ENCODE assay signal across 11 mouse cellular contexts in the genomic region with DNA sequence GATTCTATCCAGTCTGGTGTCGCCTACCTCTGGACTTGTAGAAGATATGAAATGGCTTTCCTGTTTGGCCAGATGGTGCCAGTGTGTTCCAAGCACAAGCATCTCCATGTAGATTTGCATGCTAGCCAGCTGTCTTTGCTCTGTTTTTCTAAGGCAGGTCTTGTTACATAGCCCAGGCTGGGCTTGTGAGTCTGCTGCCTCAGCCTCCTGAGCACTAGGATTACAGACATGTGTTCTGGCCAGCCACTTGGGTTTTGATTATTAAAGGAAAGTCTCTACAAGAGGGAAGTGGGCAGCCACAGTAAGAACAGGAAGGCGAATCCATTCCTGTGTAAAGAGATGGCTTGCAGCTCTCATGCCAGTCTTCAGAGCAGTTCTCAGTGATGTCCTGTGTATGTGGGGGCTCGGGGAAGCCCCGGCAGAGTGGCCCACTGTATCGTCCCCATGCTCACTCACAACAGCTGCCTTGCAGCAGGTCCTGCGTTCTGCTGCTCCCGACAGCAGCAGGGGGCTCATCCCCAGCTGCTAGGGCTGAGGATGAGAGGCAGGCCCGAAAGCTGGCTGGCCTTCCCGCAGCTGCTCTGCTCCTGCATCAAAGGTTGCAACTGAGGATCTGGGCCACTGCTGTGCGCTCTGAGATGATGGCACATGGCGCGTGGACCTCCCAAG.
DNase-seq lines count a peak whose midpoint lies in the region; ATAC-seq and TF ChIP-seq lines count a peak whose summit lies in the region.
"Had no signal": no experiment of that assay in that cellular context is flagged by ENCODE, and none has a peak within 500 bp of the region (broad histone marks: within the 10 kb centered on the region; RNA-seq: fewer than 3 reads in every experiment).

No protein-coding gene starts in this region.

- H3K9ac ChIP-seq in midbrain, embryonic 14.5 days (replicated peaks; ENCODE audit: low read length): no peak overlapping the region
- no peak overlapping the region for H3K9ac ChIP-seq in liver, postnatal 0 days (replicated peaks)
- H3K9ac ChIP-seq: liver, embryonic 14.5 days had no signal

- H3K36me3 ChIP-seq in hindbrain, embryonic 10.5 days: no peaks in the 10 kb centered on the region
- H3K36me3 ChIP-seq in midbrain, embryonic 14.5 days (ENCODE audit: control insufficient read depth, insufficient read depth, low read length): no peaks in the 10 kb centered on the region
- H3K36me3 ChIP-seq in liver, postnatal 0 days (replicated peaks; ENCODE audit: insufficient read depth, low read length): no peaks in the 10 kb centered on the region

- TF ChIP-seq CTCF in bone marrow macrophage, adult 2 months (IDR thresholded peaks at IDR 0.05; ENCODE audit: low read depth, low read length): no peak
- no peak for TF ChIP-seq CTCF in liver, postnatal 0 days (IDR thresholded peaks at IDR 0.05; ENCODE audit: low read depth)

- ATAC-seq in midbrain, embryonic 14.5 days (ENCODE audit: low FRiP score, low TSS enrichment): no peak; the same call in 1 of the 2 replicates
- ATAC-seq in liver, postnatal 0 days: no peak

- peaks cover 42% of the 10 kb centered on the region for H3K4me1 ChIP-seq in bone marrow macrophage, adult 2 months (ENCODE audit: control insufficient read depth, insufficient read depth, low read length)
- peaks cover 64% of the 10 kb centered on the region for H3K4me1 ChIP-seq in hindbrain, embryonic 10.5 days (replicated peaks)
- H3K4me1 ChIP-seq in midbrain, embryonic 14.5 days (ENCODE audit: control insufficient read depth, insufficient read depth, low read length): peaks cover 14% of the 10 kb centered on the region
- peaks cover 7% of the 10 kb centered on the region for H3K4me1 ChIP-seq in liver, postnatal 0 days (ENCODE audit: insufficient read depth)

- 25% methylated on average over 12 of the region's 12 CpGs for WGBS in hindbrain, embryonic 10.5 days
- 20% methylated on average over 12 of the region's 12 CpGs for WGBS in midbrain, embryonic 14.5 days
- 53% methylated on average over 12 of the region's 12 CpGs for WGBS in liver, postnatal 0 days (ENCODE audit: insufficient replicate concordance)

- H3K27ac ChIP-seq in bone marrow macrophage, adult 2 months (ENCODE audit: insufficient read depth, low read depth, low read length): peak overlapping the region; percentile 43
- peak overlapping the region; percentile 70 for H3K27ac ChIP-seq in hindbrain, embryonic 10.5 days
- H3K27ac ChIP-seq in midbrain, embryonic 14.5 days (replicated peaks; ENCODE audit: low read depth, low read length): peak overlapping the region; percentile 57
- H3K27ac ChIP-seq in liver, postnatal 0 days (ENCODE audit: low read depth): no peak overlapping the region
- H3K27ac ChIP-seq: liver, embryonic 14.5 days had no signal

- no peak for TF ChIP-seq POLR2A in bone marrow macrophage, adult 2 months (IDR thresholded peaks at IDR 0.05; ENCODE audit: borderline replicate concordance, low read depth, low read length)

- no peak overlapping the region for H3K4me3 ChIP-seq in bone marrow macrophage, adult 2 months (ENCODE audit: insufficient read depth, low read length)
- H3K4me3 ChIP-seq in hindbrain, embryonic 10.5 days: no peak overlapping the region
- H3K4me3 ChIP-seq in midbrain, embryonic 14.5 days (replicated peaks; ENCODE audit: low read depth, low read length): no peak overlapping the region
- H3K4me3 ChIP-seq in liver, postnatal 0 days (ENCODE audit: low read depth, low read length): no peak overlapping the region

- H3K4me2 ChIP-seq in midbrain, embryonic 14.5 days (ENCODE audit: low read length): no peak overlapping the region
- H3K4me2 ChIP-seq in liver, postnatal 0 days (ENCODE audit: low read depth, low read length): no peak overlapping the region

- no peak for TF ChIP-seq EP300 in liver, postnatal 0 days (IDR thresholded peaks at IDR 0.05; ENCODE audit: low read depth)

- no peaks in the 10 kb centered on the region for H3K27me3 ChIP-seq in hindbrain, embryonic 10.5 days (ENCODE audit: insufficient read depth, poor library complexity, severe bottlenecking)
- H3K27me3 ChIP-seq in midbrain, embryonic 14.5 days (ENCODE audit: control insufficient read depth, insufficient read depth, low read length): no peaks in the 10 kb centered on the region
- H3K27me3 ChIP-seq in liver, postnatal 0 days (ENCODE audit: insufficient read depth, low read length): no peaks in the 10 kb centered on the region

- DNase-seq in embryo, embryonic 11 days: peak; percentile 39
- no peak for DNase-seq in embryo, embryonic 10.5 days (ENCODE audit: low spot score)
- peak; percentile 39 for DNase-seq in hindbrain, embryonic 10.5 days (ENCODE audit: low spot score)
- DNase-seq in midbrain, embryonic 14.5 days: peak; percentile 35
- DNase-seq in liver, postnatal 0 days: no peak
- DNase-seq in adrenal gland, postnatal 4 days (ENCODE audit: low spot score in 2 of 2): no peak
- DNase-seq in urinary bladder, postnatal 36 days (ENCODE audit: low spot score in 2 of 2): no peak
- DNase-seq: cerebellum, adult 18-20 months; gastrocnemius, postnatal 25 days had no signal

- no peaks in the 10 kb centered on the region for H3K9me3 ChIP-seq in hindbrain, embryonic 10.5 days
- H3K9me3 ChIP-seq in midbrain, embryonic 14.5 days (ENCODE audit: control insufficient read depth, low read length): no peaks in the 10 kb centered on the region
- H3K9me3 ChIP-seq in liver, postnatal 0 days (ENCODE audit: low read length): no peaks in the 10 kb centered on the region

Comparison
In these comparisons a context has a peak if more than half of its experiments do, and no peak if none do; other contexts are left out.
1. DNase-seq: peak in embryo, embryonic 11 days (single experiment), hindbrain, embryonic 10.5 days (single experiment) and midbrain, embryonic 14.5 days (single experiment); none in embryo, embryonic 10.5 days (single experiment), liver, postnatal 0 days (single experiment), adrenal gland, postnatal 4 days (0 of 2) and urinary bladder, postnatal 36 days (0 of 2).